Comparison of ENCODE assay signal across 8 mouse cellular contexts in genomic region chr6:52824977-52825482, GRCm38 (mm10).
DNase-seq lines count a peak whose midpoint lies in the region; ATAC-seq lines count a peak whose summit lies in the region.

No protein-coding gene starts in this region.

- no peak overlapping the region for H3K4me3 ChIP-seq in hindbrain, embryonic 14.5 days (replicated peaks; ENCODE audit: low read length)
- H3K4me3 ChIP-seq in hindbrain, embryonic 12.5 days, result no peak overlapping the region
- no peak overlapping the region for H3K4me3 ChIP-seq in forebrain, embryonic 15.5 days
- no peak overlapping the region for H3K4me3 ChIP-seq in midbrain, embryonic 16.5 days (ENCODE audit: low read depth, low read length)

- H3K27me3 ChIP-seq in hindbrain, embryonic 14.5 days (ENCODE audit: control insufficient read depth, insufficient read depth, low read length), result no peaks in the 10 kb centered on the region
- H3K27me3 ChIP-seq in hindbrain, embryonic 12.5 days, result no peaks in the 10 kb centered on the region
- H3K27me3 ChIP-seq in forebrain, embryonic 15.5 days, result peaks cover 27% of the 10 kb centered on the region; the same call in 1 of the 2 replicates
- no peaks in the 10 kb centered on the region for H3K27me3 ChIP-seq in midbrain, embryonic 16.5 days (ENCODE audit: control insufficient read depth, insufficient read depth, low read depth, low read length)

- H3K9me3 ChIP-seq in hindbrain, embryonic 14.5 days (ENCODE audit: control insufficient read depth, low read length), result no peaks in the 10 kb centered on the region
- H3K9me3 ChIP-seq in hindbrain, embryonic 12.5 days (replicated peaks), result no peaks in the 10 kb centered on the region
- no peaks in the 10 kb centered on the region for H3K9me3 ChIP-seq in forebrain, embryonic 15.5 days
- H3K9me3 ChIP-seq in midbrain, embryonic 16.5 days (replicated peaks; ENCODE audit: control insufficient read depth, low read length, poor library complexity, severe bottlenecking), result no peaks in the 10 kb centered on the region

- no peak overlapping the region for H3K4me2 ChIP-seq in hindbrain, embryonic 14.5 days (replicated peaks)
- no peak overlapping the region for H3K4me2 ChIP-seq in hindbrain, embryonic 12.5 days (replicated peaks)
- no peak overlapping the region for H3K4me2 ChIP-seq in forebrain, embryonic 15.5 days (replicated peaks)
- no peak overlapping the region for H3K4me2 ChIP-seq in midbrain, embryonic 16.5 days (ENCODE audit: low read length)

- H3K27ac ChIP-seq in hindbrain, embryonic 14.5 days, result no peak overlapping the region
- H3K27ac ChIP-seq in hindbrain, embryonic 12.5 days, result no peak overlapping the region
- peak overlapping the region; percentile 75; the same call in 1 of the 2 replicates for H3K27ac ChIP-seq in forebrain, embryonic 15.5 days (replicated peaks)
- H3K27ac ChIP-seq in midbrain, embryonic 16.5 days (ENCODE audit: low read length), result peak overlapping the region; percentile 38

- no peak overlapping the region for H3K9ac ChIP-seq in hindbrain, embryonic 14.5 days
- no peak overlapping the region for H3K9ac ChIP-seq in hindbrain, embryonic 12.5 days
- H3K9ac ChIP-seq in forebrain, embryonic 15.5 days (replicated peaks), result no peak overlapping the region
- H3K9ac ChIP-seq in midbrain, embryonic 16.5 days (ENCODE audit: low read depth, low read length), result no peak overlapping the region

- ATAC-seq in hindbrain, embryonic 14.5 days (ENCODE audit: low FRiP score), result peak; percentile 57; the same call in 1 of the 2 replicates
- ATAC-seq in hindbrain, embryonic 12.5 days (ENCODE audit: low FRiP score), result no peak; the same call in 1 of the 2 replicates
- peak; percentile 93 for ATAC-seq in forebrain, embryonic 15.5 days (replicated peaks)
- peak; percentile 78 for ATAC-seq in midbrain, embryonic 16.5 days

- no peak for DNase-seq in hindbrain, embryonic 14.5 days (ENCODE audit: low spot score)
- peak; percentile 57 for DNase-seq in brain, embryonic 18.5 days (ENCODE audit: low read depth, low spot score)
- DNase-seq in spleen, postnatal 14 days (ENCODE audit: low spot score in 2 of 2), result no peak
- DNase-seq in kidney, adult 8-10 months, result no peak
- DNase-seq in testis, postnatal 10 days (ENCODE audit: low spot score), result no peak

- H3K36me3 ChIP-seq in hindbrain, embryonic 14.5 days (replicated peaks; ENCODE audit: control insufficient read depth, insufficient read depth), result no peaks in the 10 kb centered on the region
- no peaks in the 10 kb centered on the region for H3K36me3 ChIP-seq in hindbrain, embryonic 12.5 days
- H3K36me3 ChIP-seq in forebrain, embryonic 15.5 days, result no peaks in the 10 kb centered on the region
- H3K36me3 ChIP-seq in midbrain, embryonic 16.5 days (ENCODE audit: control insufficient read depth, insufficient read depth, low read length), result no peaks in the 10 kb centered on the region

- peaks cover 9% of the 10 kb centered on the region for H3K4me1 ChIP-seq in hindbrain, embryonic 14.5 days (replicated peaks; ENCODE audit: control insufficient read depth, insufficient read depth, low read length)
- H3K4me1 ChIP-seq in hindbrain, embryonic 12.5 days, result peaks cover 24% of the 10 kb centered on the region
- H3K4me1 ChIP-seq in forebrain, embryonic 15.5 days, result peaks cover 44% of the 10 kb centered on the region
- peaks cover 2% of the 10 kb centered on the region; the same call in 1 of the 2 replicates for H3K4me1 ChIP-seq in midbrain, embryonic 16.5 days (ENCODE audit: control insufficient read depth, insufficient read depth, low read length)

- WGBS in hindbrain, embryonic 14.5 days, result 70% methylated on average over 3 of the region's 3 CpGs
- WGBS in hindbrain, embryonic 12.5 days, result 79% methylated on average over 3 of the region's 3 CpGs
- 32% methylated on average over 3 of the region's 3 CpGs for WGBS in forebrain, embryonic 15.5 days
- WGBS in midbrain, embryonic 16.5 days, result 69% methylated on average over 3 of the region's 3 CpGs

Comparison
In these comparisons a context has a peak if more than half of its experiments do, and no peak if none do; other contexts are left out.
1. H3K27ac ChIP-seq: peak in forebrain, embryonic 15.5 days (single experiment) and midbrain, embryonic 16.5 days (single experiment); none in hindbrain, embryonic 14.5 days (single experiment) and hindbrain, embryonic 12.5 days (single experiment).